Mouse (Mus musculus): ENCODE measurements at regions not wholly inside any gene's neighbourhood (a gene's known extent, or its start where the extent isn't known, plus 50 kb on each side); places are given as distances from the start of the nearest gene placed in this dataset.

DNA sequence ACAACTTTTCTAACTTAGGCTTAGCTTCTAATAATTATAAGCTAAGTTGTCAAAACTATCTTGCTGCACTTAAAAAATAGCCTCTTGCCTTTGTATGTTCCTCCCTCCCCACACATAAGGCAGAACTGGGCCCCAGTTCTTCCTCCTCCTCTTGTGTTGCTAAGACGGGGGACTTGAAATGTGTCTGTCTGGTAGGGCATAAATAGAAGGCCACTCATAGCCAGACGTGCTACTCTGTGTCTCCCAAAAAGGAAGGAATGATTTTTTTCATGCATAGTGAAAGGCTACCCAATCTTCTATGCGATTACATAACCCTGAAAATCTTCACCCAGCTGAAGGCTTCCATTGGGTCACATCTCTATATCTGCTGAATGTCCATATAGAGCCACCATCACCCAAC is 183.5 kb downstream of the Hsfy2 start:
- TF ChIP-seq ZNF384 (IDR thresholded peaks at IDR 0.05; ENCODE audit: low read depth, low read length), result no peak
- no peak for TF ChIP-seq ZC3H11A (IDR thresholded peaks at IDR 0.05; ENCODE audit: borderline replicate concordance, low read depth, low read length)
- no peak for TF ChIP-seq HCFC1 (IDR thresholded peaks at IDR 0.05; ENCODE audit: borderline replicate concordance, insufficient read depth, low read length)

All from ES-E14 (cell line).